Mouse (Mus musculus) cortical plate, adult 2 months (tissue): ENCODE results near the gene Ghrhr.

Experiments used
- CTCF ChIP-seq: fragments of 200-500 bp; IDR thresholded peaks from 2 replicates; pipeline ENCODE4 v1.5.1; 2011; ENCODE audit warnings: mild to moderate bottlenecking, control low read depth, low read length; ENCODE audit not compliant: insufficient read depth; ENCODE audit errors: extremely low read depth
- POLR2A ChIP-seq: fragments of 200-500 bp; IDR thresholded peaks from 2 replicates; pipeline ENCODE4 v1.6.1; 2011; ENCODE audit warnings: mild to moderate bottlenecking, low read length, control low read depth; ENCODE audit not compliant: insufficient read depth; ENCODE audit errors: extremely low read depth

DNA sequence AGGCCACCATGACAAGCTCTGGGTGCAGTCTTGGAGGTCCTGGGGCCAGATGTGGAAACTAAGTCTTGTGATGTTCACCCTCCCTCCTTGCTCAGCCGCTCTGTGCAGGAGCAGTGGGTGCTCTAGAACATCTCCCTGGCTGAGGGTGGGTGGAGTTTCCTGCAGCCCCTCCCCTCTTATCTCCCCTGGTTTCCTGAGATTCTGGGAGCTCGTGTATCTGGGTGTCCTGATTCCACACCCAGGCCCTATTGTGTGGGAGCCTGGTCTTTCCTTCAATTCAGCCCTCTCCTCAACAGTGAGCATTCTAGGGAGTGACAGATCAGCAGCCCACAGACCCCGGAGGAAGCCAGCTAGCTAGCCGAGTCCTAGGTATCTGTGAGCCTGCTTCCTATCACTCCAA lies 49.8 kb upstream of the Ghrhr start:
- TF ChIP-seq POLR2A (no peak), CTCF (no peak)
